Mouse (Mus musculus): ENCODE data around the gene Pdzrn4. TPM values are rescaled to one million over a fixed set of nuclear protein-coding genes. Genes with fewer than 3 reads are reported as not detected.
A peak's percentile ranks its signal among the peaks of the same experiment; 100 is the strongest.

The Pdzrn4 gene
- polyA plus RNA-seq, 1 experiment from 2014 or later = 2.9 TPM

DNA sequence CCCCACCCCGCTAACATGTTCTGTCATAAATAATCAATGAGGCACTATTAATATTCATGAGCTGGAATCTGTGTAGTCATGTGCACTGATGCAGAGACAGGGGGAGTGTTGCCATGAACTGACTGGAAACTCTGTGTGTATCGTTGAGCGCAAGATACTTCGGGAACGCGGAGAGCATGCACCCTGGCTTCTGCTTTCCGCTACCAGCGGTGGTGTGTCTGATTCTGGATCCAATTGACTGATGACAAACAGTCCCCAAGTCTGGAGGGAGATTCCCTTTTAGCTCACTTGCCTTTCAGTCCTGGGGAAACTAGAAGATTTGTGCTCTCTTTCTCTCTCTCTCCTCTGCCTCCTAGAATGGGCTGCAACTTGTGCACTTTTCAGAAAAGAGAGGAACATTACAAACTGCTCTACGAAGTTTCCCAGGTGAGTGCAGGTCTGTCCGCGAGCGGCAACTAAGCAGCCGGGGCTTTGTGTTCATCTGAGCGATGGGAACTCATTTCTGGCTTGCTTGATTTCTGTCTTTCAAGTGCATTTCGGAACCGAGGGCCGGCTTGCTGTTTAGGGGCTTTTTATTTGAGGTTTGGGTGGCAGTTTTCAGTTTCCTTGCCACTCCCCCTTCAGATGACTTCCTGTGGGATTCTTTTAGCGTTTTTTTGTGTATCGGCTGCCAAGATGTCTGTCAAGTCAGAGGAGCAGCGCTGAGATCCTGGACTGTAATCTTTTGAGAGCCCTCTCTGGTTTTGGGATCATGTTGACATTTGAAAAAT, 200.5 kb downstream of the Pdzrn4 start:
- Histone ChIP-seq H3K9me3 (no peaks in the 10 kb centered on the region), H3K4me3 (peak overlapping the region; percentile 29), H3K4me1 (peaks cover 9% of the 10 kb centered on the region), H3K27me3 (no peaks in the 10 kb centered on the region), H3K4me2 (peak overlapping the region; percentile 57), H3K36me3 (no peaks in the 10 kb centered on the region), H3K27ac (no peak overlapping the region), H3K9ac (no peak overlapping the region)
- ATAC-seq (ENCODE audit: insufficient number of reproducible peaks, low FRiP score, low TSS enrichment, low read depth) = no peak
- WGBS = 2% methylated on average over 20 of the region's 20 CpGs

GRCm38 (mm10) chr15:92598380-92599295, 202.0 kb downstream of the Pdzrn4 start:
- no peaks in the 10 kb centered on the region for H3K36me3 ChIP-seq
- H3K4me2 ChIP-seq = peak overlapping the region; percentile 39
- H3K9ac ChIP-seq = no peak overlapping the region
- H3K9me3 ChIP-seq = no peaks in the 10 kb centered on the region
- peaks cover 9% of the 10 kb centered on the region for H3K4me1 ChIP-seq
- no peak for ATAC-seq (ENCODE audit: insufficient number of reproducible peaks, low FRiP score, low TSS enrichment, low read depth)
- 2% methylated on average over 18 of the region's 18 CpGs for WGBS
- H3K27ac ChIP-seq = no peak overlapping the region
- peak overlapping the region; percentile 21 for H3K4me3 ChIP-seq
- H3K27me3 ChIP-seq = no peaks in the 10 kb centered on the region

DNA sequence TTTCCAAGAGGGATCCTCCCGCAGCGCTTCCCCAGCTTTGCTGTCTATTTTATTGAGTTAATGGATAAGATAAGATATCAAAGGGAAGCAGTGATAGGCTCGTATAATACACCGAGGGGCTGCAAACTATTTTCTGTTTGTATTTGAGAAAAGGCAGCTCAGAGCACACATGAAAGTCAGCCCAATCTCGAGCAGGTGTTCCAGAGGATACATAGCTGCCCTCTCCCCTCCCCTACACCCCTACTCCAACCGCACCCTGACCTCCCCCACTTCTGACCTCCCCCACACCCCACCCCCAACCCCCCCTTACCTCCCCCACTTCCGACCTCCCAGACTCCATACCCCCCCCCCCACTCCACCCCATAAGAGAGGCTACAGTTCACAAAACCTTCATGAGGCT, 202.7 kb downstream of the Pdzrn4 start:
- 19% methylated on average over 6 of the region's 7 CpGs for WGBS
- no peak overlapping the region; the same call in 1 of the 2 replicates for H3K4me3 ChIP-seq
- peak overlapping the region; percentile 39 for H3K4me2 ChIP-seq
- no peak overlapping the region for H3K27ac ChIP-seq
- no peaks in the 10 kb centered on the region for H3K9me3 ChIP-seq
- no peak overlapping the region for H3K9ac ChIP-seq
- peaks cover 9% of the 10 kb centered on the region for H3K4me1 ChIP-seq
- no peak for ATAC-seq (ENCODE audit: insufficient number of reproducible peaks, low FRiP score, low TSS enrichment, low read depth)
- no peaks in the 10 kb centered on the region for H3K36me3 ChIP-seq
- H3K27me3 ChIP-seq = no peaks in the 10 kb centered on the region

DNA sequence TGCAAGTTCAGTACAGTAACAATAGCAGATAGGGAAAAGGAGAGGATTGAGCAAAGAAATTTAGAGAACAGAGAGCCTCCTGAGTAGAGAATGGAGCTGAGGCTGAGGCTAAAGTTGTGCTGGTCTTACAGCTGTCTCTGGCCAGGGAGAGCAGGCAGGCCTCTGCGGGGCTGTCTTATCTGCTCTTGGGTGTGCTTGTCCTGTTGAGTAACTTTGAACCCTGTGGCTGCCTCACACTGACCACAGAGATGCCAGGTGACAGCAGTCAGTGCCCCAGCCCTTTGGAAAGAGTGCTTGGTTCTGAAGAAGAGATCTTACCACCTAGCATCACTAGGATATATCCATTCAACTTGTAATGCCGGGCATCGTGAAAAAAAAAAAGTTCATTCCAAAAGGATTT, 214.2 kb downstream of the Pdzrn4 start:
- no peak for ATAC-seq (ENCODE audit: insufficient number of reproducible peaks, low FRiP score, low TSS enrichment, low read depth)
- no peaks in the 10 kb centered on the region for H3K4me1 ChIP-seq
- no peak overlapping the region for H3K4me2 ChIP-seq
- no peaks in the 10 kb centered on the region for H3K36me3 ChIP-seq
- H3K27ac ChIP-seq = no peak overlapping the region
- 79% methylated on average over 3 of the region's 3 CpGs for WGBS
- H3K9ac ChIP-seq = no peak overlapping the region
- H3K27me3 ChIP-seq = no peaks in the 10 kb centered on the region
- H3K4me3 ChIP-seq = no peak overlapping the region
- H3K9me3 ChIP-seq = no peaks in the 10 kb centered on the region

- Histone ChIP-seq H3K4me3 (no peak overlapping the region), H3K9ac (no peak overlapping the region), H3K27me3 (no peaks in the 10 kb centered on the region), H3K27ac (no peak overlapping the region), H3K9me3 (no peaks in the 10 kb centered on the region), H3K4me1 (no peaks in the 10 kb centered on the region), H3K4me2 (no peak overlapping the region), H3K36me3 (no peaks in the 10 kb centered on the region)
- no peak for ATAC-seq (ENCODE audit: insufficient number of reproducible peaks, low FRiP score, low TSS enrichment, low read depth)
- WGBS = 79% methylated on average over 1 of the region's 1 CpGs
These were observed 215.7 kb downstream of the Pdzrn4 start for GRCm38 (mm10) chr15:92612386-92612785.

DNA sequence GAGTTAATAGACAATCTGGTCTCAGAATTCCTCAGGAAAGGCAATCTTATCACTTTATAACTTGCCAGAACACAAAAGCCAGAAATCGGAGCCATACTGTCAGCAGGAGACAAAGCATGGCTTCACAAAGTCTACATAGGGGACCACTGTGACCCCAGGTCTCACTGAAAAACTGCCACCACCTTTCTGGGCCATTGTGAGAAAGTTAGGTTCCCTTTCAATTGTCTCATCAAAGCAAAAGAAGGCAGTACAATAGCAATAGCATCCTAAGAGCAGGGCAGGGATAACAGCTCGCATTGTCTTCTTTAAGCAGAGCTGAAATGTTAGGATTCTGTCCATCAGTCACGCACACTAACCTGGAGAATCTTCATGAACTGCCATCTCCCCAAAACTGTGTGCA, 216.5 kb downstream of the Pdzrn4 start:
- H3K9me3 ChIP-seq = no peaks in the 10 kb centered on the region
- H3K27ac ChIP-seq = no peak overlapping the region
- no peaks in the 10 kb centered on the region for H3K27me3 ChIP-seq
- ATAC-seq (ENCODE audit: insufficient number of reproducible peaks, low FRiP score, low TSS enrichment, low read depth) = no peak
- H3K9ac ChIP-seq = no peak overlapping the region
- H3K4me2 ChIP-seq = no peak overlapping the region
- H3K4me1 ChIP-seq = no peaks in the 10 kb centered on the region
- H3K36me3 ChIP-seq = no peaks in the 10 kb centered on the region
- 86% methylated on average over 3 of the region's 3 CpGs for WGBS
- H3K4me3 ChIP-seq = no peak overlapping the region

- Histone ChIP-seq H3K27ac (0 out of 2 replicates have a peak overlapping the region, but pooled peaks have one; percentile 54), H3K36me3 (no peaks in the 10 kb centered on the region), H3K4me2 (no peak overlapping the region), H3K4me3 (no peak overlapping the region), H3K9ac (no peak overlapping the region), H3K9me3 (no peaks in the 10 kb centered on the region), H3K4me1 (peaks cover 5% of the 10 kb centered on the region; the same call in 1 of the 2 replicates), H3K27me3 (no peaks in the 10 kb centered on the region)
- 0 out of 2 replicates have a peak, but pooled peaks have one; percentile 48 for ATAC-seq (ENCODE audit: insufficient number of reproducible peaks, low FRiP score, low TSS enrichment, low read depth)
- 44% methylated on average over 9 of the region's 9 CpGs for WGBS
These were observed 225.1 kb downstream of the Pdzrn4 start for GRCm38 (mm10) chr15:92621731-92622234.

GRCm38 (mm10) chr15:92622323-92622722, 225.6 kb downstream of the Pdzrn4 start:
- ATAC-seq (ENCODE audit: insufficient number of reproducible peaks, low FRiP score, low TSS enrichment, low read depth) = no peak
- Histone ChIP-seq H3K4me1 (peaks cover 5% of the 10 kb centered on the region; the same call in 1 of the 2 replicates), H3K4me3 (no peak overlapping the region), H3K27me3 (no peaks in the 10 kb centered on the region), H3K36me3 (no peaks in the 10 kb centered on the region), H3K27ac (no peak overlapping the region), H3K9me3 (no peaks in the 10 kb centered on the region), H3K4me2 (no peak overlapping the region), H3K9ac (no peak overlapping the region)
- 52% methylated on average over 5 of the region's 5 CpGs for WGBS

DNA sequence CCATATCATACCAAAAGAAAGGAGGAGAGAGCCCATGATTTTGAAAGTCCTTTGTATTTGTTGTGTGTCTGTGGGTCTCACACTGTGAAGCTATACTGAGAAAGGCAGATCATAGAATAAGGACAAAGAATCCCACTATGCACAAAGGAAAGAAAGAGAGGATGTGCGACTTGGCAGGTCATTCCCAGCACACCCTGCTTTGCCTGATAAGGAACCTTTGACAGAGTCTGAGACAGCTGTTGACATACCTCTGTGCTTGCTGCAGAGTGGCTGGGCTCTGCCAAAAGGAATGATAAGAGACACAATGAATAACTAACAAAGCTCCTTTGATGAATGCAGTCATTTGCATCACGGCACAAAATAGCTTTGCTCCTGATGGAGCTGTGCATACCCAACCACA, 232.5 kb downstream of the Pdzrn4 start:
- 59% methylated on average over 2 of the region's 2 CpGs for WGBS

GRCm38 (mm10) chr15:92634044-92634610, 237.4 kb downstream of the Pdzrn4 start:
- no peak for ATAC-seq (ENCODE audit: insufficient number of reproducible peaks, low FRiP score, low TSS enrichment, low read depth)
- Histone ChIP-seq H3K4me2 (no peak overlapping the region), H3K4me3 (no peak overlapping the region), H3K4me1 (no peaks in the 10 kb centered on the region), H3K27ac (no peak overlapping the region), H3K36me3 (no peaks in the 10 kb centered on the region), H3K9ac (no peak overlapping the region), H3K9me3 (no peaks in the 10 kb centered on the region), H3K27me3 (no peaks in the 10 kb centered on the region)
- WGBS = 86% methylated on average over 14 of the region's 14 CpGs

More for the DNA sequence above, 232.5 kb downstream of the Pdzrn4 start:
- Histone ChIP-seq H3K4me2 (no peak overlapping the region), H3K27me3 (no peaks in the 10 kb centered on the region), H3K4me3 (no peak overlapping the region), H3K36me3 (no peaks in the 10 kb centered on the region), H3K27ac (no peak overlapping the region), H3K9me3 (no peaks in the 10 kb centered on the region), H3K9ac (no peak overlapping the region), H3K4me1 (no peaks in the 10 kb centered on the region)
- ATAC-seq (ENCODE audit: insufficient number of reproducible peaks, low FRiP score, low TSS enrichment, low read depth) = no peak

GRCm38 (mm10) chr15:92640212-92641082, 243.8 kb downstream of the Pdzrn4 start:
- 54% methylated on average over 18 of the region's 18 CpGs for WGBS
- H3K36me3 ChIP-seq = no peaks in the 10 kb centered on the region
- no peak overlapping the region for H3K27ac ChIP-seq
- H3K4me3 ChIP-seq = no peak overlapping the region
- no peaks in the 10 kb centered on the region for H3K9me3 ChIP-seq
- no peak overlapping the region for H3K4me2 ChIP-seq
- ATAC-seq (ENCODE audit: insufficient number of reproducible peaks, low FRiP score, low TSS enrichment, low read depth) = no peak
- H3K9ac ChIP-seq = no peak overlapping the region
- no peaks in the 10 kb centered on the region for H3K27me3 ChIP-seq
- no peaks in the 10 kb centered on the region for H3K4me1 ChIP-seq

Data from limb, embryonic 15.5 days (tissue).